Mouse (Mus musculus) CH12.LX (cell line): ENCODE measurements at regions not wholly inside any gene's neighbourhood (a gene's known extent, or its start where the extent isn't known, plus 50 kb on each side); places are given as distances from the start of the nearest gene placed in this dataset.

ENCODE experiments used
- CTCF ChIP-seq, 2 experiments: IDR thresholded peaks in 1 of 2; conservative IDR thresholded peaks in 1 of 2; 2 replicates each; pipeline ENCODE4 v1.5.1; 2011 to 2012; ENCODE audit warnings: low read depth in 2 of 2, low read length in 2 of 2, improper control_type of control experiment in 1 of 2, inconsistent platforms in 1 of 2, mild to moderate bottlenecking in 1 of 2, moderate library complexity in 1 of 2
- EP300 ChIP-seq: IDR thresholded peaks from 2 replicates; pipeline ENCODE4 v1.6.1; 2011; ENCODE audit warnings: low read length, improper control_type of control experiment
- ETS1 ChIP-seq: conservative IDR thresholded peaks from 2 replicates; pipeline ENCODE4 v1.6.1; 2012; ENCODE audit warnings: low read depth, mild to moderate bottlenecking, inconsistent platforms, low read length, improper control_type of control experiment, moderate library complexity
- JUND ChIP-seq: conservative IDR thresholded peaks from 2 replicates; pipeline ENCODE4 v1.6.1; 2011; ENCODE audit warnings: low read depth, low read length, improper control_type of control experiment
- POLR2A ChIP-seq: IDR thresholded peaks from 2 replicates; pipeline ENCODE4 v1.6.1; 2011; ENCODE audit warnings: low read depth, mild to moderate bottlenecking, improper control_type of control experiment, low read length
- TCF12 ChIP-seq: IDR thresholded peaks from 2 replicates; pipeline ENCODE4 v1.6.1; 2014; ENCODE audit warnings: low read depth, mild to moderate bottlenecking, inconsistent platforms, low read length, improper control_type of control experiment
- USF1 ChIP-seq: IDR thresholded peaks from 2 replicates; pipeline ENCODE4 v1.6.1; 2014; ENCODE audit warnings: low read depth, mild to moderate bottlenecking, inconsistent platforms, low read length, improper control_type of control experiment

DNA sequence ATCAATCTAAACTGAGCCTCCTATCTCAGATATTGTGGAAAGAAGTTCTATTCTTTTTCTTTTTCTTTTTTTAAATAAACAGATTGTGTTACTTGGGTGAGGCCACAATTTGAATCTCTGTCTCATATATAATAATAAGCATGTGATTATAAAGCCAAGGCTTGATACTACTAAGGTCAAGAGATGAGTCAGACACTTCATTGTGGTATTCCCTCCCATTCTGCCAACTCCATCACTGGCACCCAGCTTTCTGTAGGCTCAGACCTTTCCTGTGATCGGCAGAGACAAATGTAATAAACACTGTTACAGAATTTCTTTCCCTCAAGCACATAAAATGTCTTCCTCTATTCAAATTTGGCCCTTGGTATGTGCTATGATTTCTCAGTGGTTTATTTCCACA is 337.0 kb upstream of the Olfr161 start:
- TF ChIP-seq JUND (no peak), POLR2A (no peak), ETS1 (no peak), EP300 (no peak), USF1 (no peak), CTCF (conservative IDR thresholded peaks at IDR 0.05 in 1 of 2, IDR thresholded peaks at IDR 0.05 in 1 of 2; ENCODE audit: low read depth in 2 of 2, low read length in 2 of 2) (no peak), TCF12 (no peak)
